Mouse (Mus musculus): ENCODE measurements at regions not wholly inside any gene's neighbourhood (a gene's known extent, or its start where the extent isn't known, plus 50 kb on each side); places are given as distances from the start of the nearest gene placed in this dataset.
"Not testable (repeated sequence)": the region's sequence is repeated elsewhere in the genome, so short reads cannot be mapped to it uniquely, and the experiment has no call there.

DNA sequence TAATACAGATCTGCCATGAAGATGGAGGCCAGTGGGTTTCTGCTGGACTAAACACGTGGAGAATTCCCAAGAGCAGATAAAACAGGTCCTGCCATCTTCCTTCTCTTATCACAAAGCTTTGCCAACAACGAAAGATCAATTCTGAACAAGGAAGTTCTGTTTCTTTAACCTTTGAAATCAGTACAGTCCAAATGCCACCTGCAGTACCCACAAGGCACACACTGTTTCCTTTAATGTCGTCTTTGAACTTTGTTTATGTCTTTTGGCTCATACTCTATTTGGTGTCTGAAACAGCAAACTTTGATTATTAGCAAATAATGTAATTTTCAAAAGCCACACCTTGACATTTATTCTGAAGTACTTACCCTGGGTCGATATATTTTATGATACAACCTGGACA, 536.5 kb downstream of the Bckdhb start:
- no peak for DNase-seq

DNA sequence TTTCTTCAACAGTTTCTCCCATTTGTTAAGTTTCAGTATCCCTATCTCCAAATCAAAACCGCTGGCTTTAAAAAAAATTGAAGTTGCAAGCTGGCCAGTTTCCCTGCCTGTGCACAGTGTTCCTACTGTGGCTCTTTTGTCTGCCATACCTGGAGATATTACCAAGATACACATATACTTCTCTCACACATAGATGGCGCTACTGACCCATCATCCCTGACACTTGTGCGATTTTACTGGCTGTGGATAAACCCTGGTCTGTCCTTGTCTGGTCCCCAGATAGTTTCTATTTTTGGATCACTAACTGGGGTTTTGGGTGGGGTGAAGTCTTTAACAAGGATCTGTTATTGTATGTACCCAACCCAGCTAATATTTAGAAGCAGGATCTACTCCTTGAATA, 541.8 kb downstream of the Bckdhb start:
- peak; percentile 7 for DNase-seq

DNA sequence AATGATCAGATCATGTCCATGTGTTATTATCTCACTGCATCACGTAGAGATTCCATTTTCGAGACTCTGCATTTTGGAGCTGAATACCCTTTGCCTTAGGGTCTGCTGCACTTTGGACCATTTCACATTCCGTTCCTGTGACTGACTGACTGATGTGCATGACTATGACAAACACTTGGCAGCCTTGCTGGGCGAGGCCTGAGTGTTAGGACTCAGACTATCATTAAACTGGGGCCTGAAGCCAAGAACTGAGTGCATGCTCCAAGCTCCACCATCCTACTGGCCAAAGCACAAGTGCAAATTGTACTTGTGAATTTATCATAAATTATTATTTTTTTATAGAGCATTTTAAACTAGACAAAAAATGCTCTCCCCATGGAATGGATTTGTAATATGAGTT, 547.8 kb downstream of the Bckdhb start:
- DNase-seq = no peak

DNA sequence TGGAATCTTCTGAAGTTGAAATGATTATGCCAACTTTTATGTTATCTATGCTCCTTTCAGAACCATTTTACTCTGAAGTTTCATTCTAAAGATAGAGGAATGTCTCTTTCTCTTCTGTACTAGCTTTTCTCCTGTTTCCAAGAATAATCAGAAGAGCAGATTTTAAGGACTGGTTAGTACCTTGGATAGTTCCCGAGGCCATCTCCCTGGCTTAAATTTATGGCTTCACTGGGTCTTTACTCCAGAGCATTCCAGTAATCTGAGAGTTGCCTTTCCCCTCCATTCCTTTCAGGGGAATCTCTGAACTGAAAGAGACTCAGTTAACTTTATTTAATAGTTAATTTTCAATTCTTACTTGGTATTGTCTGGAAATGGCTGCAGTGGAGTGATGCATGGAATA, 551.0 kb downstream of the Bckdhb start:
- no peak for DNase-seq

DNA sequence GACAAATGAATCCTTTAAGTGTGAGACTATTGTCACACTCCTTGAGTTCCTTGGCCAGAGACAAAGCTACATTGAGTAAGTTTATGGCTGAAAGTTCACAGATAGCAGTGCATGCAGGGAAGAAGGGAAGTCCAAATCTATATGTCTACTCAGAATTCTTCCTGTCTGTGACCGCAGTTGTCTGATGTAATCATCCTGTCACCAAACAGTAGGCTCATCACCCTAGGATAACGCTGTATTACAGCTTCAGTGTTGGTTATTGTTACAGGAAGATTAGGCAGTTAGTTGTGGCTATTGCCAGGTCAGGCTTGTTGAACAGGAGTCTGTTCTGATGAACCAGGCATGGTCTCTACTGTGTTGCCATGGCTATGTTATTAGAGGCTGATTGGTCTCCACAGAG, 574.6 kb downstream of the Bckdhb start:
- DNase-seq = no peak

DNA sequence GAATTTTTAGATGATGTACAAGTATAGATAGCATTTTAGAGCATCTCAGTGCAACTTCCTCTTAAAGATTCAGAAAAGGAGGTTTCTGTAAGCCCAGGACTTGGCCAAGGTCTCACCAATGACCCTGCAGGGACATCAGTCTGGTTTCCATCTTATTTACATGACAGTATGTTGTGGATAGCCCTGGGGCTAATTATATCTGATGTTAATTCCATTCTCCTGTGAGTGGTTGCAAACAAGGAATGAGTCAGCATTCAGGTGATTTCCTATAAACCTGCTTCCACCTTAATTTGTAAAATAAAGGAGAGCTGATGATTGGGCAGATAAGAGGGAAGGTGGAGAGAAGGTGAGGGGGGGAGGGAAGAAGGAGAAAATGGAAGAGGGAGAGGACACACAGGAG, 578.0 kb downstream of the Bckdhb start:
- DNase-seq = not testable (repeated sequence)

DNA sequence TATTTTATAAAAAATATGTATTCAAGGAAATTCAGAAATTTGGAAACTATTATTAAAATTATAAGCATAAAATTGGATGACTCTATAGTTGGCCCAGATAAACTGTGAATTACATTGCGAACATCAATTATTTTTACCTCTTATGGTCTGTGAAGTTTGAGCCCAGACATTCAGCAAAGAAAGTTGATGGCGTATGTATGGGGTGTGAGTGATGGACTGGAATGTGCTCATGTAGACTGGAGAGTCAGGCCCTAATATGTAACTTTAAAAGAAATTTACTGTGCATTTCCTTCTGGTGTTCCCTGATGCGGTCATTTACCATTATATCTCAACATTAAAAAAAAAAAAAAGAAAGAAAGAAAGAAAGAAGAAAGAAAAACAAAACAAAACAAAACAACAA, 592.1 kb downstream of the Bckdhb start:
- no peak for DNase-seq

DNA sequence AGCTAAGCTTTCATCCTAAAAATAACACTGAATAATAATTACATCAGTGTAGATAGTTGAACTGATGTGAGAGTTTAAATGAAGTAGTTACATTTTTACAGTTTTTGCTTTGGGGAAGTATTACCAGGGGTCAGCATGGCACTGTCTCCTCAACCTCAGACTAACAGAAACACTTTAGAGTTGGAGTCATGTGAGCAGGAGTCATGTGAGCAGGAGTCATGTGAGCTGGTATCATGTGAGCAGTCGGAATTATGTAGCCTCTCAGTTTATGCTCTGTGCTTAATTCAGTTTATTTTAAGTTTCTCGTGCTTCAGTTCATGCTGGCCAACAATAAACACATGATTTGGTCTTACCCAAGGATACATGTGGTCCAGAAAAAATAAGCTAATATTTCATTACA, 620.5 kb downstream of the Bckdhb start:
- no peak for DNase-seq

DNA sequence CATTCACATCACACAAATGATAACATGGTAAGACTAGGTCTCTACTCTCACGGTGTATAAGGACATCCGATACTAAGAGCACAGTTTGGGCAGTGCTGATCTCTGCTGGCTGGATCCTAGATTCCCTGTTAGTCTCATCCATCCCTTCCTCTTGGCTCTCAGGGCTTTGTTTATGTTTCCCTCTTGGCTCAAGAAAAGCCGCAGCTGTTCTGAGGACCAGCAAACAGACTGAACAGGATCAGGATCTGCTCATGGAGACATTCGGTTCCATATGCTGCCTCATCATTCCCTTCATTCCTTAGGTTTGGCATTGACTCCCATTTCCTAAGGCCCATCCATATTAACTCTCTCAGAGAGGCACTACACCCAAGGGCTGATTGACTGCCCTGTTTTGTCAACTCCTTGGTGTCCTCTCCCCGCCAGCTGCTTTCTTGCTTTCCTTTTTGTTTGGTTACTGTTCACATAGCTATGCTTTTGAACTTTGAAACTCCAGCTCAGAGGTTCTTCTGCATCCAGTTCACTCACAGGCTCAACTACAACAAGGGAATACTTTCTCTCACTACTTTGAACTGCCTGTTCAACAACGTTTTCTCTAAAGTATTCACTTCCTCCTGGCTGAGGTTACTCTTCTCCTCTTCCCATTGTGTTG, 623.2 kb downstream of the Bckdhb start:
- no peak for DNase-seq

DNA sequence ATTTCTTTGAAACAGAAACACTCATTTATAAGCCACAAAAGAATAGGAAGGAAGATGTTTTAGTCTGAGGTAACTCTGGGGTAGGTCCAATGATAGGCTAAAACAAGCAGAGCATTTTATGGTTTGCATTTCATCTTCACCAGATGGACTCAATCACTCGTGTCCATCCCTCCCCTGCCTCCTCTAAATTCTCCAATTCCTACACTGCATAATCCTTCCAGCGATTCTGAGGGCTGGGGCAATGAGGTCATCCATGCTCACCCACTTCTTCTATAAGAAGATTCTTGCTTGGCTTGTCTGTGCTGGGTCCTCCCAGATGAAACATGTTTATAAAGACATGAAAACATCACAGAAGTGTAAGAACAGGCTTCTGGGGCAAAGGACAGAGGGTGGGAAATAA, 630.3 kb downstream of the Bckdhb start:
- DNase-seq = no peak

DNA sequence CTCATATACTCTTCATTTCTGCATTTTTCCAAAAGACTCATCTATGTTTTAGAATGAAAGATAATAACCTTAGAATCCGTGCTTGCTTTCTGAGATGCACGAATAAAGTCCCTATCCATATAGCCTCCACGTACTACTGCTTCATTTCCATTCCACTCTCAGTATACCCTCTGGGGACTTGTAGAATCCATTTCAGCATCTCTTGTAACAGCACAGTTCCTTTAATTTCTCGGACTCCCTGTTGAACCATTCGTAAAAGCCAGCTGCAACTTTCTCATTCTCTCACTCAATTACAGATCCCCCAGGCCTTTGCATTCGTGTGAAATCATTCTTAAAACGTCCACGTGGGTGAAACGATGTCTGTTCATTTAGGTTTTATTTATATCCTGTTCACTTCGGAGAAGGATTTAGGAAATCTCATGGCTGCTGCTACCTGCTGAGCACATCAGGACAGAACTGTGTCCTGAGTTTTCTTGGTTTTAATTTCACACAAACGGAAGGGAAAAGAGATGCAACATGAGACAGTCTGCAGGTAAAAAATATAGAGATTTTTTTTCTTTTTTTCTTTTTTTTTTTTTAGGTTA, 631.4 kb downstream of the Bckdhb start:
- no peak for DNase-seq

DNA sequence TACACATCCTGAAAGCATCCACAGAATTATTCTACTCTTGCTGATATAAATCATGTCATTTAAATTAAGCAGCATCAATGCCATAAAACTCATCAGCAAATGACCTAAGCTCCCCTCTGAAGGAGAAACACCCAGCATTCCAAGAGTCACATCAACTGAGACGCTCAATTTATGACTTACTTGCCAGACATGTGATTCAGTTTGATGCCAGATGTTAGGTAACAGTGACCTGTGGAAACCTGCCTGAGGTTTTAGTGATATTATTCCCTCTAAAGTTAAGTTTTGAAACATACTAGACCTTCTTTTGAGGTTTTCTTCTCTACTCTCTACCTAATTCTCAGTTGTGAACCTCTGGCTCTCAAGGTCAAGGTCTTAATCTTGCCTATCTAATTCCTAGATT, 633.4 kb downstream of the Bckdhb start:
- DNase-seq = no peak

DNA sequence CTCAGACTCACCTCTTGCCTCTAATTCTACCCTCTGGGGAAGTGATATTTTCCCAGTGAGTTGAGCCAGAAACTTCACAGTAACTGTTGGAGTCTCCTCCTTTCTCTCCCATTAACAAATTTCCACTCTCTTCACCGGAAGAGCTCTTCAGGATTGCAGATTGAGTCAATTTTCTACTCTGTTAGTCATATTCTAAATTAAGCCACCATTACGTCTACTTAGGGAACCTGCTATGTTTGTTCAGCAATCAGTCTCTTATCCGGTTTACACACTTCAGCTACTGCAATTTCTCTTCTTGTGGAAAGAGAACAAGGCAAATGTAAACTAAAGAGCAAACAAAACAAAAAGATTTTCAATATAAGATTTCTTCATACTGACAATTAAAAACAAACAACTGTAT, 644.6 kb downstream of the Bckdhb start:
- DNase-seq = no peak

DNA sequence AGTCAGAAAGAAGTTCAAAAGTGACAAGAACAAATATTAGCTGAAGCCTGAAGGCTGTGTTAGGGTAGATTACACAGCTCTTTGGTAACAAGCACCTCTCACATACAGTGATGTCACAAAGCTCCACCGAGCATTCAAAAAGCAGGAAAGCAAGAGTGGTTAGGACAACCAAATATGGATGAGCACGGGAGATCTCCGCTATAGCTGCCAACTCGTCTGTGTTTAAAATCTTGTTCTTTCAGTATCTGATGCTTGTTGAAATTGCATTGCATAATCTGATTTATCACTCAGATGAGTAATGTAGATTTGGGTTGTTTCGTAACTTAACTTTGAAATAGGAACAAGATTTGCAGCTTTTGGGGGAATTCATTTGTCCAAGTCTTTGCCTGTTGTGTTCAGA, 652.8 kb downstream of the Bckdhb start:
- DNase-seq = no peak

DNA sequence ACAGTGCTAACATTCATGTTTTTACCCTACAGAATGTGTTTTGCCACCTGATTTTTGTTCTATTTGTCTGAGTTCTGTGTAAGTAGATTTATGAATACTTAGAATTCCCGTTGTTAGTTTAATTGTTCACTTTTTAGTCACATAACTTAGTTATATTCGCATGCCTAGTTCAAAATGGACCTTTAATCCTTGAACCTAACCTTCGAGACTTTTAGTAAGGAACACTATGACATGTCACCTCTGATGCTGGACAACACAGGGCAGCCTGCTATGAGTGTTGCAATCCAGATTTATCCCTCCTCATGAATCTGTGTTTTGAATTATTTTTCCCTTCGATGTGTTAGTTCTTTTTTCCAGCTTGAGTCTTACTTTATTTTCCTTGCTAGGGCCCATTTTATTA, 662.8 kb downstream of the Bckdhb start:
- no peak for DNase-seq

DNA sequence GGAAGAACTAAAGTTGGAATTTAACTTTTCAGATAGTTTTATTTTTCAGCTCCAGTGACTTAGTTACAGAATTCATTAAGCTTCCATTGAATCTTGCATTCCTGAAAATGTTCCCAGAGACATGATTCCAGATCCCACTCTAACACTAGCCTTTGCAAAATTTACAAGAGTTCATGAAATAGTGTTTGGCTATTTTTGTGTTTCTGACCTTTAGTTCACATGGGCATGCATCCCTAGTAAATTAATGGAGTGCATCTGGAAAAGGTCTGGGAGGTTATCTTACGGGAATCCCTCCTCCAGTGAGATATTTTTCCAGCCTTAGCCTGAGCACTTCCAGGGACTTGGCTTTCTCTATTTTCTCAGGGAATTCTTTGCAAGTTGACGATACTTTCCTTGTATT, 669.8 kb downstream of the Bckdhb start:
- no peak for DNase-seq

All from thymus, postnatal 4 days (tissue).